Mouse (Mus musculus) midbrain, embryonic 14.5 days (tissue): ENCODE measurements around the gene Slc5a1. TPM values are rescaled to one million over a fixed set of nuclear protein-coding genes. Genes with fewer than 3 reads are reported as not detected.

Experiments used
- ATAC-seq: fragments of 200-750 bp; cut with Nextera tagmentation; 2 replicates; pipeline ENCODE4 v1.8.0; 2017; ENCODE audit warnings: moderate number of reproducible peaks, moderate library complexity; ENCODE audit not compliant: low FRiP score, low TSS enrichment
- DNase-seq: peaks from one replicate; pipeline ENCODE4 v3.0.0-alpha.2; 2015
- H3K27ac ChIP-seq: fragments of 300-500 bp; sonication (generic); replicated peaks from 2 replicates; pipeline ENCODE4 v1.5.1; 2014; ENCODE audit warnings: mild to moderate bottlenecking, low read depth, low read length, moderate library complexity
- H3K27me3 ChIP-seq: fragments of 300-500 bp; sonication (generic); 2 replicates; pipeline ENCODE4 v1.6.1; 2014; ENCODE audit warnings: low read length, control low read depth, mixed read lengths; ENCODE audit not compliant: control insufficient read depth, insufficient read depth
- H3K36me3 ChIP-seq: fragments of 300-500 bp; sonication (generic); 2 replicates; pipeline ENCODE4 v1.6.1; 2014; ENCODE audit warnings: low read length, control low read depth; ENCODE audit not compliant: control insufficient read depth, insufficient read depth
- H3K4me1 ChIP-seq: fragments of 300-500 bp; sonication (generic); 2 replicates; pipeline ENCODE4 v1.6.1; 2014; ENCODE audit warnings: mild to moderate bottlenecking, antibody characterized with exemption, low read length, control low read depth; ENCODE audit not compliant: control insufficient read depth, insufficient read depth
- H3K4me2 ChIP-seq: fragments of 300-500 bp; sonication (generic); 2 replicates; pipeline ENCODE4 v1.6.1; 2014; ENCODE audit warnings: mild to moderate bottlenecking, low read length, moderate library complexity
- H3K4me3 ChIP-seq: fragments of 300-500 bp; sonication (generic); replicated peaks from 2 replicates; pipeline ENCODE4 v1.5.1; 2014; ENCODE audit warnings: low read depth, low read length
- H3K9ac ChIP-seq: fragments of 300-500 bp; sonication (generic); replicated peaks from 2 replicates; pipeline ENCODE4 v1.6.1; 2014; ENCODE audit warnings: mild to moderate bottlenecking, low read length, moderate library complexity
- H3K9me3 ChIP-seq: fragments of 300-500 bp; sonication (generic); 2 replicates; pipeline ENCODE4 v1.6.1; 2016; ENCODE audit warnings: low read length, control low read depth, mixed read lengths; ENCODE audit not compliant: control insufficient read depth
- WGBS: fragments of 180-500 bp; shearing (Covaris S2); extraction: QIAGEN DNeasy Blood & Tissue Kit; methylation state at CpG from one replicate; pipeline ENCODE4 v1.1.7; 2014; 5-methylcytosine and 5-hydroxymethylcytosine counted together
- polyA plus RNA-seq: library from polyadenylated mRNA; unstranded; fragments of >200 nt; fragmentation: Nextera tagmentation; extraction: Ambion mirVana; gene quantifications from 2 replicates; pipeline ENCODE4 v1.2.1, GENCODE M21; 2014

The Slc5a1 gene
- polyA plus RNA-seq, 1 experiment from 2014 or later, result not detected

GRCm38 (mm10) chr5:33135611-33136010, 31.6 kb downstream of the Slc5a1 start:
- DNase-seq (no peak), ATAC-seq (no peak)
- Histone ChIP-seq H3K4me3 (no peak overlapping the region), H3K27me3 (no peaks in the 10 kb centered on the region), H3K9me3 (no peaks in the 10 kb centered on the region), H3K27ac (no peak overlapping the region), H3K36me3 (no peaks in the 10 kb centered on the region), H3K4me1 (no peaks in the 10 kb centered on the region), H3K9ac (no peak overlapping the region), H3K4me2 (no peak overlapping the region)
- 90% methylated on average over 5 of the region's 5 CpGs for WGBS

- 57% methylated on average over 7 of the region's 7 CpGs for WGBS
- no peaks in the 10 kb centered on the region for H3K36me3 ChIP-seq
- no peaks in the 10 kb centered on the region for H3K9me3 ChIP-seq
- no peaks in the 10 kb centered on the region for H3K4me1 ChIP-seq
- no peak for ATAC-seq
- H3K27ac ChIP-seq, result no peak overlapping the region
- H3K9ac ChIP-seq, result no peak overlapping the region
- H3K27me3 ChIP-seq, result no peaks in the 10 kb centered on the region
- no peak overlapping the region for H3K4me3 ChIP-seq
- no peak overlapping the region for H3K4me2 ChIP-seq
- peak; percentile 85 for DNase-seq
These were observed 38.9 kb downstream of the Slc5a1 start for GRCm38 (mm10) chr5:33142790-33143455.

GRCm38 (mm10) chr5:33144025-33144424, 40.0 kb downstream of the Slc5a1 start:
- 55% methylated on average over 5 of the region's 5 CpGs for WGBS
- no peaks in the 10 kb centered on the region for H3K9me3 ChIP-seq
- H3K27ac ChIP-seq, result no peak overlapping the region
- ATAC-seq (no peak), DNase-seq (peak; percentile 31)
- H3K9ac ChIP-seq, result no peak overlapping the region
- H3K4me2 ChIP-seq, result no peak overlapping the region
- H3K36me3 ChIP-seq, result no peaks in the 10 kb centered on the region
- H3K4me1 ChIP-seq, result no peaks in the 10 kb centered on the region
- no peaks in the 10 kb centered on the region for H3K27me3 ChIP-seq
- no peak overlapping the region for H3K4me3 ChIP-seq

DNA sequence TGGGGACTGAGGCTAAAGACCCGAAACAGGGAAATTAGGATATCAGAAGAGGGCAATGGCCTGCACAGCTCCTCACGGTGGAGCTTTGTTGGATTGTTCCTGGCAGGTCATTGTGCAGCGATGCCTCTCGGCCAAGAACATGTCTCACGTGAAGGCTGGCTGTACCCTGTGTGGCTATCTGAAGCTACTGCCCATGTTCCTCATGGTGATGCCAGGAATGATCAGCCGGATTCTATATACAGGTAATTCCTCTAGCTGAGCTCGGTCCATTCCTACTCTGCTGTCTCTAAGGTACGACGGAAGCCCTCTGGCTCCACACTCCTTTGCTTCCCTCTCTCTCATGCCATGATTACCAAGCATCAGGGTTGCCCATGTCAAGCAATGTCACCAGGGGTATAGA, 42.8 kb downstream of the Slc5a1 start:
- WGBS, result 85% methylated on average over 9 of the region's 9 CpGs
- Histone ChIP-seq H3K36me3 (no peaks in the 10 kb centered on the region), H3K27me3 (no peaks in the 10 kb centered on the region), H3K4me2 (no peak overlapping the region), H3K4me1 (no peaks in the 10 kb centered on the region), H3K4me3 (no peak overlapping the region), H3K9ac (no peak overlapping the region), H3K9me3 (no peaks in the 10 kb centered on the region), H3K27ac (no peak overlapping the region)
- ATAC-seq, result no peak
- no peak for DNase-seq

- H3K36me3 ChIP-seq, result no peaks in the 10 kb centered on the region
- no peak overlapping the region for H3K9ac ChIP-seq
- no peaks in the 10 kb centered on the region for H3K9me3 ChIP-seq
- no peak overlapping the region for H3K4me2 ChIP-seq
- no peaks in the 10 kb centered on the region for H3K27me3 ChIP-seq
- DNase-seq, result no peak
- H3K4me3 ChIP-seq, result no peak overlapping the region
- no peaks in the 10 kb centered on the region for H3K4me1 ChIP-seq
- 82% methylated on average over 6 of the region's 6 CpGs for WGBS
- no peak overlapping the region for H3K27ac ChIP-seq
- no peak for ATAC-seq
These were observed 43.7 kb downstream of the Slc5a1 start for GRCm38 (mm10) chr5:33147691-33148090.

GRCm38 (mm10) chr5:33193567-33193966, 89.5 kb downstream of the Slc5a1 start:
- no peak overlapping the region for H3K9ac ChIP-seq
- no peak overlapping the region for H3K4me3 ChIP-seq
- no peak overlapping the region for H3K4me2 ChIP-seq
- no peaks in the 10 kb centered on the region for H3K36me3 ChIP-seq
- no peaks in the 10 kb centered on the region for H3K4me1 ChIP-seq
- H3K27me3 ChIP-seq, result no peaks in the 10 kb centered on the region
- no peaks in the 10 kb centered on the region for H3K9me3 ChIP-seq
- no peak overlapping the region for H3K27ac ChIP-seq
- 33% methylated on average over 7 of the region's 7 CpGs for WGBS
- no peak for DNase-seq
- no peak for ATAC-seq

GRCm38 (mm10) chr5:33195246-33195852, 91.3 kb downstream of the Slc5a1 start:
- H3K27ac ChIP-seq, result no peak overlapping the region
- DNase-seq (no peak), ATAC-seq (no peak)
- no peaks in the 10 kb centered on the region for H3K36me3 ChIP-seq
- H3K9ac ChIP-seq, result no peak overlapping the region
- no peaks in the 10 kb centered on the region for H3K4me1 ChIP-seq
- WGBS, result 82% methylated on average over 9 of the region's 9 CpGs
- no peaks in the 10 kb centered on the region for H3K9me3 ChIP-seq
- H3K27me3 ChIP-seq, result no peaks in the 10 kb centered on the region
- no peak overlapping the region for H3K4me2 ChIP-seq
- H3K4me3 ChIP-seq, result no peak overlapping the region

- no peak overlapping the region for H3K4me3 ChIP-seq
- no peak overlapping the region for H3K4me2 ChIP-seq
- no peak overlapping the region for H3K9ac ChIP-seq
- 64% methylated on average over 1 of the region's 1 CpGs for WGBS
- no peaks in the 10 kb centered on the region for H3K9me3 ChIP-seq
- no peaks in the 10 kb centered on the region for H3K27me3 ChIP-seq
- no peak for DNase-seq
- ATAC-seq, result no peak
- H3K36me3 ChIP-seq, result no peaks in the 10 kb centered on the region
- H3K27ac ChIP-seq, result no peak overlapping the region
- H3K4me1 ChIP-seq, result no peaks in the 10 kb centered on the region
These were observed 96.1 kb downstream of the Slc5a1 start for GRCm38 (mm10) chr5:33200071-33200470.

DNA sequence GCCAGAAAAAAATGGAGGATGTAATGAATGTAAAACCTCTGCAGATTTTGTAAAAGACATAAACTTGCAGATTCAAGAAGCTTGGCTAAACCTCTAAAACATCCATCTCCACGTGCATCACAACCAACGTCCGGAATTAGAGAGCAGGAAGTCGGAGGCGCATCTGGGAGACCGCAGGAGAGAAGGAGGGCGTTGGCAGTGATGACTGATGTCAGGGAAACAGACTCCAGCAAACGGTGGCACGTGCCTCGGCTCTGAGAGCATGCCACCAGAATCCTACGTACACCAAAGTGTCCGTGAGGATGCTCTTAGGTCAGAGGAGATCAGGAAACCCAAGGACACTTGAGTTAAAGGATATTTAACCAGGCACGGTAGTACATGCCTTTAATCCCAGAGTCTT, 97.7 kb downstream of the Slc5a1 start:
- no peak overlapping the region for H3K27ac ChIP-seq
- no peaks in the 10 kb centered on the region for H3K9me3 ChIP-seq
- DNase-seq, result no peak
- 73% methylated on average over 13 of the region's 13 CpGs for WGBS
- H3K9ac ChIP-seq, result no peak overlapping the region
- no peaks in the 10 kb centered on the region for H3K36me3 ChIP-seq
- H3K4me1 ChIP-seq, result no peaks in the 10 kb centered on the region
- H3K4me3 ChIP-seq, result no peak overlapping the region
- H3K4me2 ChIP-seq, result no peak overlapping the region
- no peak for ATAC-seq
- no peaks in the 10 kb centered on the region for H3K27me3 ChIP-seq
